ENCODE assay signal across 8 mouse cellular contexts in the genomic region with DNA sequence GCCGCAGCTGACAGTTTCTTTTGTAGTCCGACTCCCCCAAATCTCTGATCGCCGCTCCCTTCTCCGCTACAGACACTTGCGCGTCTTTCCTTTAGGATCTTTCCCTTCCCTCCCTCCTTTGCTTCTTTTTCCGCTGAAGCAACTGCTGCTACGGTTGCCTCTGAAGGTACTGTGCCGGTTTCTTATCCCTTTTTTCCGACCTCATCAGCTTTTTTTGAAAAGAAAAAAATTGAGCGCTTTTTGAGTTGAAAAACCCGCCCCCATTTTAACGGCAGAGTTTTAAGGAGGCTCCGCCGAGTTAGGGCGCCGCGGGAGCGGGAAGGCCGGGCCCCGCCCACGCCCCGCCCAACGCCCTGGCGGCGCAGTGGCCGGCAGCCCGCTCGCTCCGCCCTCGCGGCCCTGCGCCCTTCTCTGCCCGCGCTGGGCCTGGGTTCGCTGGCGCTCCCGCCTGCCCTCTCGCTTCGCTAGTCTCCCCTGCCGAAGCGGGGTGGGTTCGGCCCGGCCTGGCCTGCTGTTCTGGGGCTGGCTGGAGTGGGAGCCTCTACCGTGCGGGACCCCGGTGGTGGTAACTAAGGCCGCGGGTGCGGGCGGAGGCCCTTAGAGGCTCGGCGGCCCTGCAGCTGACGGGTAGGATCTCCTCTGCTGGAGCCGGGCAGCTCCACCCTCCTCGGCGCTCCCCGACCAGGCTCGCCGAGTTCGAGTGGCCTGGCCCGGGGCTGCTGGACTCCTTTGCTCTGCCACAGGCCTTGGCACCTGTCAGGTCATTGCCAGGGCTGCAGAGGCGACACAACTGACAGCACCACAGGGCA. TPM values are rescaled to one million over a fixed set of nuclear protein-coding genes. Genes with fewer than 3 reads are reported as not detected.
DNase-seq lines count a peak whose midpoint lies in the region; ATAC-seq lines count a peak whose summit lies in the region.

Gene Cdkn2c (minus strand): TSS at position 729 of the 809 bp plus-strand sequence.

- DNase-seq in CD4-positive, CD25-positive, alpha-beta regulatory T cell, adult 2 months (ENCODE audit: low read depth, low spot score): peak; percentile 89
- DNase-seq in kidney, postnatal 14 days: peak; percentile 95
- DNase-seq in neural tube, embryonic 11.5 days (ENCODE audit: low spot score): peak; percentile 91

- H3K9me3 ChIP-seq in heart, embryonic 14.5 days (ENCODE audit: control insufficient read depth, low read length): no peaks in the 10 kb centered on the region
- H3K9me3 ChIP-seq in liver, embryonic 15.5 days (replicated peaks): no peaks in the 10 kb centered on the region
- no peaks in the 10 kb centered on the region for H3K9me3 ChIP-seq in neural tube, embryonic 11.5 days (ENCODE audit: control insufficient read depth, low read length)
- no peaks in the 10 kb centered on the region for H3K9me3 ChIP-seq in stomach, embryonic 16.5 days (replicated peaks; ENCODE audit: control insufficient read depth, low read length)

- peak; percentile 86 for ATAC-seq in erythroid progenitor cell, adult 5-6 weeks (replicated peaks; ENCODE audit: low FRiP score, poor library complexity, severe bottlenecking)
- ATAC-seq in heart, embryonic 14.5 days (ENCODE audit: insufficient number of reproducible peaks, insufficient read depth, low FRiP score, low read depth): peak; percentile 94
- ATAC-seq in liver, embryonic 15.5 days (ENCODE audit: insufficient read depth): peak; percentile 95
- ATAC-seq in neural tube, embryonic 11.5 days (ENCODE audit: insufficient read depth, low FRiP score, low TSS enrichment): peak; percentile 92
- ATAC-seq in stomach, embryonic 16.5 days (ENCODE audit: insufficient read depth, low FRiP score): peak; percentile 98

- H3K36me3 ChIP-seq in heart, embryonic 14.5 days (ENCODE audit: control insufficient read depth, insufficient read depth, low read length): no peaks in the 10 kb centered on the region
- no peaks in the 10 kb centered on the region for H3K36me3 ChIP-seq in liver, embryonic 15.5 days (replicated peaks)
- no peaks in the 10 kb centered on the region for H3K36me3 ChIP-seq in neural tube, embryonic 11.5 days (ENCODE audit: control insufficient read depth, insufficient read depth, low read length)
- H3K36me3 ChIP-seq in stomach, embryonic 16.5 days (ENCODE audit: control insufficient read depth, insufficient read depth, low read length): no peaks in the 10 kb centered on the region

- peak within 1 kb of the TSS; percentile 96 for H3K4me2 ChIP-seq in heart, embryonic 14.5 days (ENCODE audit: low read length)
- peak within 1 kb of the TSS; percentile 92 for H3K4me2 ChIP-seq in liver, embryonic 15.5 days
- peak within 1 kb of the TSS; percentile 64 for H3K4me2 ChIP-seq in neural tube, embryonic 11.5 days (ENCODE audit: low read depth)
- peak within 1 kb of the TSS; percentile 97 for H3K4me2 ChIP-seq in stomach, embryonic 16.5 days (ENCODE audit: low read depth, low read length)

- peak within 1 kb of the TSS; percentile 92 for H3K9ac ChIP-seq in heart, embryonic 14.5 days (ENCODE audit: low read length)
- peak within 1 kb of the TSS; percentile 98 for H3K9ac ChIP-seq in liver, embryonic 15.5 days
- peak within 1 kb of the TSS; percentile 85 for H3K9ac ChIP-seq in neural tube, embryonic 11.5 days (ENCODE audit: low read length)
- peak within 1 kb of the TSS; percentile 99 for H3K9ac ChIP-seq in stomach, embryonic 16.5 days (ENCODE audit: low read length)

- H3K4me3 ChIP-seq in brown adipose tissue, adult 24 weeks (ENCODE audit: insufficient read depth, low read depth, low read length): peak within 1 kb of the TSS; percentile 95
- H3K4me3 ChIP-seq in heart, embryonic 14.5 days (ENCODE audit: control insufficient read depth in 1 of 2, insufficient read depth in 1 of 2, low read depth in 1 of 2, low read length in 2 of 2): peak within 1 kb of the TSS; percentile 88 to 91
- peak within 1 kb of the TSS; percentile 98 for H3K4me3 ChIP-seq in liver, embryonic 15.5 days (replicated peaks)
- peak within 1 kb of the TSS; percentile 65 for H3K4me3 ChIP-seq in neural tube, embryonic 11.5 days (ENCODE audit: low read depth, low read length)
- H3K4me3 ChIP-seq in stomach, embryonic 16.5 days (replicated peaks; ENCODE audit: low read length): peak within 1 kb of the TSS; percentile 83

- no peaks in the 10 kb centered on the region for H3K4me1 ChIP-seq in brown adipose tissue, adult 24 weeks (ENCODE audit: control insufficient read depth, insufficient read depth, insufficient read length, low read length)
- H3K4me1 ChIP-seq in heart, embryonic 14.5 days (ENCODE audit: control insufficient read depth in 2 of 2, insufficient read depth in 2 of 2, low read length in 2 of 2): peaks cover 2 to 14% of the 10 kb centered on the region in 2 experiments
- peaks cover 16% of the 10 kb centered on the region for H3K4me1 ChIP-seq in liver, embryonic 15.5 days (replicated peaks)
- H3K4me1 ChIP-seq in neural tube, embryonic 11.5 days (ENCODE audit: control insufficient read depth, insufficient read depth, low read length): no peaks in the 10 kb centered on the region
- peaks cover 11% of the 10 kb centered on the region for H3K4me1 ChIP-seq in stomach, embryonic 16.5 days (ENCODE audit: control insufficient read depth, insufficient read depth, low read length)

- H3K27me3 ChIP-seq in heart, embryonic 14.5 days (ENCODE audit: control insufficient read depth, insufficient read depth, low read length): peaks cover 6% of the 10 kb centered on the region
- H3K27me3 ChIP-seq in liver, embryonic 15.5 days: peaks cover 15% of the 10 kb centered on the region
- H3K27me3 ChIP-seq in neural tube, embryonic 11.5 days (ENCODE audit: control insufficient read depth, insufficient read depth, low read length): peaks cover 30% of the 10 kb centered on the region
- peaks cover 13% of the 10 kb centered on the region for H3K27me3 ChIP-seq in stomach, embryonic 16.5 days (ENCODE audit: control insufficient read depth, insufficient read depth, low read length)

- WGBS in heart, embryonic 14.5 days: under 1% methylated on average over 64 of the region's 64 CpGs
- WGBS in liver, embryonic 15.5 days (ENCODE audit: insufficient replicate concordance): under 1% methylated on average over 64 of the region's 64 CpGs
- WGBS in neural tube, embryonic 11.5 days: under 1% methylated on average over 58 of the region's 64 CpGs
- WGBS in stomach, embryonic 16.5 days: under 1% methylated on average over 64 of the region's 64 CpGs

- peak within 1 kb of the TSS; percentile 98 for H3K27ac ChIP-seq in brown adipose tissue, adult 24 weeks (replicated peaks; ENCODE audit: low read depth, low read length)
- peak within 1 kb of the TSS; percentile 96 to 99 for H3K27ac ChIP-seq in heart, embryonic 14.5 days (replicated peaks in 1 of 2; ENCODE audit: control insufficient read depth in 1 of 2, insufficient read depth in 1 of 2, low read depth in 2 of 2, low read length in 2 of 2)
- peak within 1 kb of the TSS; percentile 98 for H3K27ac ChIP-seq in liver, embryonic 15.5 days (replicated peaks)
- peak within 1 kb of the TSS; percentile 64; the same call in 1 of the 2 replicates for H3K27ac ChIP-seq in neural tube, embryonic 11.5 days (ENCODE audit: low read depth, low read length)
- H3K27ac ChIP-seq in stomach, embryonic 16.5 days (ENCODE audit: low read length): peak within 1 kb of the TSS; percentile 98

RNA-seq across cellular contexts. Expression of gene Cdkn2c, which starts in this region (rescaled TPM):
- 114 and 124 TPM in 2 replicates for polyA plus RNA-seq in brown adipose tissue, adult 24 weeks (2012; ENCODE audit: insufficient read depth, insufficient read length, missing spikeins)
- 190 and 219 TPM in 2 replicates for total RNA-seq in erythroid progenitor cell, adult 5-6 weeks (2015; ENCODE audit: low replicate concordance)
- total RNA-seq in erythroid progenitor cell, adult 5-6 weeks (2017; ENCODE audit: low replicate concordance): 196 and 225 TPM in 2 replicates
- 13.7 and 15.3 TPM in 2 replicates for polyA plus RNA-seq in heart, embryonic 14.5 days (2014; fragmentation: Nextera tagmentation; extraction: Ambion mirVana)
- 14.9 and 15.3 TPM in 2 replicates for polyA plus RNA-seq in liver, embryonic 15.5 days (2015; fragmentation: Nextera tagmentation; extraction: Ambion mirVana)
- polyA plus RNA-seq in neural tube, embryonic 11.5 days (2014; fragmentation: Nextera tagmentation; extraction: Ambion mirVana): 2.9 and 4.1 TPM in 2 replicates
- polyA plus RNA-seq in stomach, embryonic 16.5 days (2015; fragmentation: Nextera tagmentation; extraction: Ambion mirVana): 6.5 and 9.0 TPM in 2 replicates

Comparison
In these comparisons a context has a peak if more than half of its experiments do, and no peak if none do; other contexts are left out.
1. Peak in every context shown above with its lines: DNase-seq, ATAC-seq, H3K4me3 ChIP-seq and H3K27ac ChIP-seq.